Mouse (Mus musculus): Measurements from ENCODE around the gene Crk.

GRCm38 (mm10) chr11:75671426-75672180 is 7.5 kb upstream of the Crk start:
- TF ChIP-seq POLR2A (IDR thresholded peaks at IDR 0.05; ENCODE audit: borderline replicate concordance, control insufficient read depth, low read depth, low read length) = no peak
- no peak for TF ChIP-seq CTCF (IDR thresholded peaks at IDR 0.05; ENCODE audit: control insufficient read depth, insufficient read depth, low read length)

Measured in bone marrow, adult 2 months (tissue).